Mouse (Mus musculus): Measurements from ENCODE around the gene Chek2. TPM values are rescaled to one million over a fixed set of nuclear protein-coding genes. Genes with fewer than 3 reads are reported as not detected.
A peak's percentile ranks its signal among the peaks of the same experiment; 100 is the strongest.
"Not testable (repeated sequence)": the region's sequence is repeated elsewhere in the genome, so short reads cannot be mapped to it uniquely, and the experiment has no call there.

Gene Chek2
- polyA plus RNA-seq, 1 experiment from 2014 or later, result 62.6 TPM

DNA sequence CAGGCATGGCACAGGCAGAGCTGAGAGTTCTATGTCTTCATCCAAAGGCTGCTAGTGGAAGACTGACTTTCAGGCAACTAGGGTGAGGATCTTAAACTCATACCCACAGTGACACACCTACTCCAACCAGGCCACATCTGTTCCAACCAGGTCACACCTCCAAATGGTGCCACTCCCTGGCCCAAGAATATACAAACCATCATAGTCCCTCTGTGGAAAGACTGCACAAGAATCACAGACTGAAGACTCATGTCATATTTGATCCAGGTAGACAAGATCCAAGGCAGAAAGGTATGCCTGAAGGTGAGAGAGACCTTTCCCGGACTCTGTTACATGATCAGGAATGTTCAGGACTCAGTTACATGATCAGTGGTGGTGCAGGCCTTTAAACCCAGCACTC, 38.7 kb downstream of the Chek2 start:
- WGBS, result 91% methylated on average over 1 of the region's 1 CpGs
- not testable (repeated sequence) for DNase-seq (ENCODE audit: low spot score); H3K27me3 ChIP-seq (replicated peaks; ENCODE audit: control insufficient read depth, insufficient read depth, low read length); H3K36me3 ChIP-seq (ENCODE audit: control insufficient read depth, insufficient read depth, low read length); H3K4me3 ChIP-seq (ENCODE audit: low read depth, low read length); ATAC-seq (replicated peaks; ENCODE audit: low FRiP score); H3K27ac ChIP-seq (ENCODE audit: low read depth, low read length); H3K4me2 ChIP-seq; H3K9ac ChIP-seq (ENCODE audit: low read depth, low read length); H3K9me3 ChIP-seq (ENCODE audit: control insufficient read depth, low read length); H3K4me1 ChIP-seq (replicated peaks; ENCODE audit: control insufficient read depth, insufficient read depth, low read length)

DNA sequence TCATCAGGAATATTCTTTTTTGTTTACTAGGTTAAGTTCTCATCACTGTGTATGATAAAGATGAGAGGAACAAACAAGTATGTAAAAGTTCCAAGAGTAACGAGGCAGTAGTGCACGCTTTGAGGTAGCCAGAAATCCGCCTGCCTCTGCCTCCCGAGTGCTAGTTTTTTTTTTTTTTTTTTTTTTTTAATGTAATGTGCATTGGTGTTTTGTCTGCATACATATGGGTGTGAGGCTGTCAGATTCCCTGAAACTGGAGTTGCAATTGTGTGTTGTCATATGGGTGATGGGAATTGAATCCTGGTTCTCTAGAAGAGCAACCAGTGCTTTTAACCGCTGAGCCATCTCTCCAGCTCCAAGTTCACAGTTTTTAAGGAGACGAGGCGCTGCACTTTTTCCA, 39.3 kb downstream of the Chek2 start:
- Histone ChIP-seq H3K27me3 (replicated peaks; ENCODE audit: control insufficient read depth, insufficient read depth, low read length) (no peaks in the 10 kb centered on the region), H3K9me3 (ENCODE audit: control insufficient read depth, low read length) (no peaks in the 10 kb centered on the region), H3K9ac (ENCODE audit: low read depth, low read length) (peak overlapping the region; percentile 87), H3K4me2 (peak overlapping the region; percentile 96), H3K27ac (ENCODE audit: low read depth, low read length) (peak overlapping the region; percentile 43; the same call in 1 of the 2 replicates), H3K4me1 (replicated peaks; ENCODE audit: control insufficient read depth, insufficient read depth, low read length) (peaks cover 5% of the 10 kb centered on the region), H3K36me3 (ENCODE audit: control insufficient read depth, insufficient read depth, low read length) (0 out of 2 replicates have a peak, but pooled peaks cover 4% of the 10 kb centered on the region), H3K4me3 (ENCODE audit: low read depth, low read length) (peak overlapping the region; percentile 86)
- 62% methylated on average over 7 of the region's 7 CpGs for WGBS
- DNase-seq (ENCODE audit: low spot score) (no peak), ATAC-seq (replicated peaks; ENCODE audit: low FRiP score) (no peak)

- under 1% methylated on average over 94 of the region's 101 CpGs for WGBS
- no peaks in the 10 kb centered on the region for H3K9me3 ChIP-seq (ENCODE audit: control insufficient read depth, low read length)
- H3K4me2 ChIP-seq, result peak within 1 kb of the TSS; percentile 96
- H3K36me3 ChIP-seq (ENCODE audit: control insufficient read depth, insufficient read depth, low read length), result 0 out of 2 replicates have a peak, but pooled peaks cover 4% of the 10 kb centered on the region
- peak within 1 kb of the TSS; percentile 86 for H3K4me3 ChIP-seq (ENCODE audit: low read depth, low read length)
- peak within 1 kb of the TSS; percentile 87 for H3K9ac ChIP-seq (ENCODE audit: low read depth, low read length)
- peaks cover 5% of the 10 kb centered on the region for H3K4me1 ChIP-seq (replicated peaks; ENCODE audit: control insufficient read depth, insufficient read depth, low read length)
- peak within 1 kb of the TSS; percentile 52 for H3K27ac ChIP-seq (ENCODE audit: low read depth, low read length)
- DNase-seq (ENCODE audit: low spot score) (peak; percentile 83), ATAC-seq (replicated peaks; ENCODE audit: low FRiP score) (peak; percentile 86)
- no peaks in the 10 kb centered on the region for H3K27me3 ChIP-seq (replicated peaks; ENCODE audit: control insufficient read depth, insufficient read depth, low read length)
Measured at GRCm38 (mm10) chr5:110879584-110880374, 40.0 kb downstream of the Chek2 start, which contains the start of gene Ttc28. TSS of gene Ttc28 (plus strand) at chr5:110879803.

DNA sequence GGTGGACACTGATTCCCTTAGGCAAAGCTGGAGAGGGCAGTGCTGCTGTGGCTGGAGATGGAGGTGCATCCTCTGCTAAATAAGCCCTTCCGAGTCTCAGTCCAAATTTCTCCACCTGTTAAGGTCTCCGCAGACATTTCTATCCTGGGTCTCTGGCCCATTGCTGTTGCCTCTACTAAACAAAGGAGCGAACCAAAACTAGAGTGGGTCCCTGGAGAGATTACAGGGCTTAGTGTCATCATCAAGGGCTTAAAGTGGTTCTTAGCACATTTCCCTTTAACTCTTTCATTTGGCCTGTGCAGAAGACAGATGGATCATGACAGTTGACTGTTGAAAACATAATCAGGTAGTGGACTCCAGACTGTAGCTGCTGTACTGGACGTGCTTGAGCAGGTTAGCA, 48.8 kb downstream of the Chek2 start:
- no peak overlapping the region for H3K4me2 ChIP-seq
- no peaks in the 10 kb centered on the region for H3K9me3 ChIP-seq (ENCODE audit: control insufficient read depth, low read length)
- H3K4me1 ChIP-seq (replicated peaks; ENCODE audit: control insufficient read depth, insufficient read depth, low read length), result no peaks in the 10 kb centered on the region
- 0 out of 2 replicates have a peak, but pooled peaks cover 4% of the 10 kb centered on the region for H3K36me3 ChIP-seq (ENCODE audit: control insufficient read depth, insufficient read depth, low read length)
- no peak overlapping the region for H3K27ac ChIP-seq (ENCODE audit: low read depth, low read length)
- no peak overlapping the region for H3K9ac ChIP-seq (ENCODE audit: low read depth, low read length)
- no peak for ATAC-seq (replicated peaks; ENCODE audit: low FRiP score)
- no peak for DNase-seq (ENCODE audit: low spot score)
- no peaks in the 10 kb centered on the region for H3K27me3 ChIP-seq (replicated peaks; ENCODE audit: control insufficient read depth, insufficient read depth, low read length)
- no peak overlapping the region for H3K4me3 ChIP-seq (ENCODE audit: low read depth, low read length)
- 89% methylated on average over 4 of the region's 4 CpGs for WGBS

DNA sequence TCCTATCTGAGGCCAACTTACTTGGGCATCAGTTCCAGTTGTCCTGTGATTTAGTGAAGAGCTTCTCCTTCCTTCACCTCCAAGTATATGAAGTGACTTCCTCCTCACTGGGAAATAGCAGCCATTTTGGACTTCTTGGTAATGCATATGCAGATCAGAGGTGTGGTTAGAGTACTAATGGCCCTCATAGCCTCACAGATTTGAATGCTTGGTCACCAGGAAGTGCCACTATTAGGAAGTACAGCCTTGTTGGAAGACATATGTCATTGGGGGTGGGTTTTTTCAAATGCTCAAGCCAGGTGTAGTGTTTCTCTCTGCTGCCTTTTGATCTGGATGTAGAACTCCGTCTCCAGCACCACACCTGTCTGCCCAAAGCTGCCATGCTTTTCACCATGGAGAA, 50.2 kb downstream of the Chek2 start:
- no peak for ATAC-seq (replicated peaks; ENCODE audit: low FRiP score)

GRCm38 (mm10) chr5:110890561-110890960, 50.8 kb downstream of the Chek2 start:
- DNase-seq (ENCODE audit: low spot score), result no peak
- Histone ChIP-seq H3K27ac (ENCODE audit: low read depth, low read length) (no peak overlapping the region), H3K4me3 (ENCODE audit: low read depth, low read length) (no peak overlapping the region), H3K27me3 (replicated peaks; ENCODE audit: control insufficient read depth, insufficient read depth, low read length) (no peaks in the 10 kb centered on the region), H3K4me1 (replicated peaks; ENCODE audit: control insufficient read depth, insufficient read depth, low read length) (no peaks in the 10 kb centered on the region), H3K9ac (ENCODE audit: low read depth, low read length) (no peak overlapping the region), H3K36me3 (ENCODE audit: control insufficient read depth, insufficient read depth, low read length) (0 out of 2 replicates have a peak, but pooled peaks cover 4% of the 10 kb centered on the region), H3K4me2 (no peak overlapping the region), H3K9me3 (ENCODE audit: control insufficient read depth, low read length) (no peaks in the 10 kb centered on the region)
- 81% methylated on average over 3 of the region's 3 CpGs for WGBS
- no peak for ATAC-seq (replicated peaks; ENCODE audit: low FRiP score)

More for the DNA sequence above, 50.2 kb downstream of the Chek2 start:
- H3K9ac ChIP-seq (ENCODE audit: low read depth, low read length), result no peak overlapping the region
- H3K4me3 ChIP-seq (ENCODE audit: low read depth, low read length), result no peak overlapping the region
- no peaks in the 10 kb centered on the region for H3K9me3 ChIP-seq (ENCODE audit: control insufficient read depth, low read length)
- WGBS, result 71% methylated on average over 1 of the region's 1 CpGs
- no peaks in the 10 kb centered on the region for H3K27me3 ChIP-seq (replicated peaks; ENCODE audit: control insufficient read depth, insufficient read depth, low read length)
- no peak for DNase-seq (ENCODE audit: low spot score)
- no peaks in the 10 kb centered on the region for H3K4me1 ChIP-seq (replicated peaks; ENCODE audit: control insufficient read depth, insufficient read depth, low read length)
- H3K4me2 ChIP-seq, result no peak overlapping the region
- 0 out of 2 replicates have a peak, but pooled peaks cover 4% of the 10 kb centered on the region for H3K36me3 ChIP-seq (ENCODE audit: control insufficient read depth, insufficient read depth, low read length)
- no peak overlapping the region for H3K27ac ChIP-seq (ENCODE audit: low read depth, low read length)

DNA sequence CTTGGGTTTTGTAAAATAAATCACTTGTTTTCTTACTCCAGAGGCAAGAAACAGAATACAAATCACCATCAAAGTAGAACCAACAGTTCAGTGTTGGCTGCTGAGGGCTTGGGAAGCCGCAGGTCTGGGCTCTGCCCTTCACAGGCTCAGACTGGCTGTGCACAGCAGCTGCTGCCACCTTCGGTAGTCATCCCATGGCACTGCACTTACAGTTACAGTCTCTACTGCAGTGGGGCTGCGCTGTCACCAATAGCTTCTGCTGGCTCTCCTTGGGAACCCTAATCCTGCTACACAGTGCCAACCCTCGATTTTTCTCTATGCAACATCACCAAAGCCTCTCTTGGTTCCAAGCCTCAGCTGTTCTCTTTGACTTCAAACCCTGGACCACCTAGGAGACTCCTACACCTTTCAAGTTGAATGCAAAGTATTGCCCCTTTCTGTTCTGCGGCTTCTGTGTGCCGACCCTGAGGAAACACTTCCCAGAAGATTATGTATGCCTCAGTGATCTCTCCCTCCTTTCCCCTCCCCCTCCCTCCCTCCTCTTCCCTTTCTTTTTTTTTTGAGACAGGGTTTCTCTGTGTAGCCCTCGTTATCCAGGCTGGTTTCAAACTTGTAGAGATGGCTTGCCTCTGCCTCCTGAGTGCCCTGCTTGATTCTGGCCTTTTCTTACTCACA, 57.5 kb downstream of the Chek2 start:
- Histone ChIP-seq H3K9ac (ENCODE audit: low read depth, low read length) (no peak overlapping the region), H3K9me3 (ENCODE audit: control insufficient read depth, low read length) (no peaks in the 10 kb centered on the region), H3K4me2 (no peak overlapping the region), H3K4me1 (replicated peaks; ENCODE audit: control insufficient read depth, insufficient read depth, low read length) (no peaks in the 10 kb centered on the region), H3K27me3 (replicated peaks; ENCODE audit: control insufficient read depth, insufficient read depth, low read length) (no peaks in the 10 kb centered on the region), H3K4me3 (ENCODE audit: low read depth, low read length) (no peak overlapping the region), H3K27ac (ENCODE audit: low read depth, low read length) (no peak overlapping the region), H3K36me3 (ENCODE audit: control insufficient read depth, insufficient read depth, low read length) (0 out of 2 replicates have a peak, but pooled peaks cover 4% of the 10 kb centered on the region)
- ATAC-seq (replicated peaks; ENCODE audit: low FRiP score) (no peak), DNase-seq (ENCODE audit: low spot score) (no peak)
- 57% methylated on average over 7 of the region's 7 CpGs for WGBS

- H3K9me3 ChIP-seq (ENCODE audit: control insufficient read depth, low read length), result no peaks in the 10 kb centered on the region
- H3K4me1 ChIP-seq (replicated peaks; ENCODE audit: control insufficient read depth, insufficient read depth, low read length), result no peaks in the 10 kb centered on the region
- DNase-seq (ENCODE audit: low spot score), result no peak
- H3K27ac ChIP-seq (ENCODE audit: low read depth, low read length), result no peak overlapping the region
- no peak overlapping the region for H3K4me3 ChIP-seq (ENCODE audit: low read depth, low read length)
- no peak overlapping the region for H3K4me2 ChIP-seq
- WGBS, result 70% methylated on average over 7 of the region's 7 CpGs
- no peak overlapping the region for H3K9ac ChIP-seq (ENCODE audit: low read depth, low read length)
- H3K27me3 ChIP-seq (replicated peaks; ENCODE audit: control insufficient read depth, insufficient read depth, low read length), result no peaks in the 10 kb centered on the region
- no peaks in the 10 kb centered on the region for H3K36me3 ChIP-seq (ENCODE audit: control insufficient read depth, insufficient read depth, low read length)
- no peak for ATAC-seq (replicated peaks; ENCODE audit: low FRiP score)
Measured at GRCm38 (mm10) chr5:110898169-110898568, 58.4 kb downstream of the Chek2 start.
